ENCODE assay signal across 28 mouse cellular contexts in the genomic region with DNA sequence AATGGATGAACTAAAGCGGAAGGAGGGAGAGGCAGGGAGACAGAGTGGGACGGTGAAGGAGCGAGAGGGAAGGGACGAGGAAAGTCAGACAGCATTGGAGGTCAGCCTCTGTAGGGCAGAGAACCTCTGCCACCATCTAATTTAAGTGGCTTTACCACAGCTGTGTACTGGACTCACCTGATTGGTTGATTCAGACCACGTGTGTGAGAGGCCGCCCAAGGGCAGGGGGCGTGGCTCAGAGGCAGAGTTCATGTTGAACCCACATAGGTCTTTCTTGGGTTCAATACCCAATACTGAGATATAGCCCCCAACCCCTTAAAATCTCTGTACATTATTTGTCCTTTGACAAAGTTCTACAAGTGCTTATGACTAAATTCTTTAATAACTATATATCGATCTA. TPM values are rescaled to one million over a fixed set of nuclear protein-coding genes. Genes with fewer than 3 reads are reported as not detected.
A peak's percentile ranks its signal among the peaks of the same experiment; 100 is the strongest.
DNase-seq lines count a peak whose midpoint lies in the region; ATAC-seq and TF ChIP-seq lines count a peak whose summit lies in the region.
"Had no signal": no experiment of that assay in that cellular context is flagged by ENCODE, and none has a peak within 500 bp of the region (broad histone marks: within the 10 kb centered on the region; RNA-seq: fewer than 3 reads in every experiment).

No protein-coding gene starts in this region.

- H3K27ac ChIP-seq in layer of hippocampus, adult 2 months = peak overlapping the region; percentile 41; the same call in 1 of the 2 replicates
- peak overlapping the region; percentile 13 for H3K27ac ChIP-seq in embryonic facial prominence, embryonic 15.5 days (replicated peaks)
- H3K27ac ChIP-seq in testis, adult 2 months (ENCODE audit: control insufficient read depth, insufficient read depth, low read depth, low read length) = no peak overlapping the region; the same call in 1 of the 2 replicates
- no peak overlapping the region; the same call in 1 of the 2 replicates for H3K27ac ChIP-seq in left cerebral cortex, adult 2 months
- no peak overlapping the region for H3K27ac ChIP-seq in gastrocnemius, adult 2 months
- H3K27ac ChIP-seq: heart, adult 2 months; hindbrain, embryonic 13.5 days; liver, embryonic 14.5 days; macrophage had no signal

- no peak for DNase-seq in layer of hippocampus, adult 2 months (ENCODE audit: low spot score in 2 of 2)
- no peak for DNase-seq in layer of hippocampus, adult 8-10 months (ENCODE audit: low spot score in 2 of 2)
- peak; percentile 69 for DNase-seq in R1 (ENCODE audit: low read depth, low spot score)
- DNase-seq in left cerebral cortex, adult 2 months (ENCODE audit: extremely low spot score in 1 of 2, low spot score in 2 of 2) = no peak
- no peak for DNase-seq in gastrocnemius, adult 2 months
- DNase-seq in cerebellum, adult 18-20 months = no peak
- DNase-seq: adrenal gland, postnatal 25 days; cerebellum, adult 11-12 months; cerebellum, postnatal 10 days; gastrocnemius, postnatal 36 days; heart, adult 2 months; kidney, adult 9 months; kidney, postnatal 14 days; left cerebral cortex, postnatal 4 days; lung, adult 2 months; lung, postnatal 10 days; midbrain, embryonic 14.5 days; spleen, adult 18-20 months; thymus, postnatal 14 days had no signal

- H3K9me3 ChIP-seq in embryonic facial prominence, embryonic 15.5 days (replicated peaks) = no peaks in the 10 kb centered on the region
- H3K9me3 ChIP-seq: hindbrain, embryonic 13.5 days had no signal

- H3K4me1 ChIP-seq in embryonic facial prominence, embryonic 15.5 days = peaks cover 49% of the 10 kb centered on the region
- peaks cover 12% of the 10 kb centered on the region for H3K4me1 ChIP-seq in testis, adult 2 months (ENCODE audit: control insufficient read depth, insufficient read depth, low read length)

- peak; percentile 51; the same call in 1 of the 2 replicates for TF ChIP-seq POLR2A in testis, adult 2 months (IDR thresholded peaks at IDR 0.05; ENCODE audit: control insufficient read depth, low read depth, low read length)

- no peak for TF ChIP-seq CTCF in layer of hippocampus, adult 2 months (conservative IDR thresholded peaks at IDR 0.05)
- TF ChIP-seq CTCF in testis, adult 2 months (IDR thresholded peaks at IDR 0.05; ENCODE audit: control insufficient read depth, insufficient read depth, insufficient replicate concordance, low read depth, low read length) = no peak
- TF ChIP-seq CTCF in left cerebral cortex, adult 2 months (IDR thresholded peaks at IDR 0.05) = no peak
- no peak for TF ChIP-seq CTCF in gastrocnemius, adult 2 months (IDR thresholded peaks at IDR 0.05)

- H3K9ac ChIP-seq in embryonic facial prominence, embryonic 15.5 days = no peak overlapping the region
- H3K9ac ChIP-seq: hindbrain, embryonic 13.5 days; liver, embryonic 14.5 days had no signal

- H3K27me3 ChIP-seq in embryonic facial prominence, embryonic 15.5 days = no peaks in the 10 kb centered on the region
- no peaks in the 10 kb centered on the region for H3K27me3 ChIP-seq in testis, adult 2 months (ENCODE audit: control insufficient read depth, insufficient read depth, low read length)
- H3K27me3 ChIP-seq: CH12.LX; hindbrain, embryonic 13.5 days had no signal

- intact Hi-C loops in left cerebral cortex, adult 2 months (cut with DNase I) = no loop called here
- intact Hi-C loops in gastrocnemius, adult 2 months (cut with DNase I) = no loop called here

- H3K4me3 ChIP-seq in layer of hippocampus, adult 2 months = no peak overlapping the region
- H3K4me3 ChIP-seq in embryonic facial prominence, embryonic 15.5 days (replicated peaks) = no peak overlapping the region
- H3K4me3 ChIP-seq in testis, adult 2 months (ENCODE audit: control insufficient read depth, low read depth, low read length) = peak overlapping the region; percentile 71
- no peak overlapping the region for H3K4me3 ChIP-seq in left cerebral cortex, adult 2 months
- no peak overlapping the region for H3K4me3 ChIP-seq in gastrocnemius, adult 2 months
- H3K4me3 ChIP-seq: heart, adult 2 months; hindbrain, embryonic 13.5 days had no signal

- H3K36me3 ChIP-seq in embryonic facial prominence, embryonic 15.5 days = peaks cover 7% of the 10 kb centered on the region; the same call in 1 of the 2 replicates
- no peaks in the 10 kb centered on the region for H3K36me3 ChIP-seq in testis, adult 2 months (ENCODE audit: control insufficient read depth, insufficient read depth, low read length)
- H3K36me3 ChIP-seq: G1E; hindbrain, embryonic 13.5 days had no signal

- H3K4me2 ChIP-seq in embryonic facial prominence, embryonic 15.5 days (replicated peaks) = no peak overlapping the region
- H3K4me2 ChIP-seq: hindbrain, embryonic 13.5 days had no signal

- WGBS in embryonic facial prominence, embryonic 15.5 days = 72% methylated on average over 8 of the region's 8 CpGs

- no peak for ATAC-seq in embryonic facial prominence, embryonic 15.5 days (ENCODE audit: insufficient number of reproducible peaks, low FRiP score, low TSS enrichment, low read depth)
- ATAC-seq: forebrain, embryonic 14.5 days; intestine, embryonic 16.5 days had no signal

RNA-seq across cellular contexts. Expression of a gene that starts 8.0 kb away (rescaled TPM):
- total RNA-seq in layer of hippocampus, adult 2 months (2021) = 10 to 100 TPM; 67.4 to 69.2 TPM
- total RNA-seq in layer of hippocampus, adult 8-10 months (2022) = 10 to 100 TPM; 67.6 to 75.5 (median 72.2) TPM
- polyA plus RNA-seq in embryonic facial prominence, embryonic 15.5 days (2015; fragmentation: Nextera tagmentation; extraction: Ambion mirVana) = 40.2 TPM in 2 replicates
- polyA plus RNA-seq in testis, adult 2 months (2012; rRNA removed) = 3.6 and 3.9 TPM in 2 replicates
- total RNA-seq in left cerebral cortex, adult 2 months (2021) = 10 to 100 TPM; 92.4 to 93.4 TPM
- total RNA-seq in gastrocnemius, adult 2 months (2021) = 1 to 10 TPM; 2.9 to 4.8 TPM
- polyA plus RNA-seq: G1E, macrophage had no signal

Comparison
In these comparisons a context has a peak if more than half of its experiments do, and no peak if none do; other contexts are left out.
1. H3K27ac ChIP-seq: peak in layer of hippocampus, adult 2 months (single experiment) and embryonic facial prominence, embryonic 15.5 days (single experiment); none in testis, adult 2 months (single experiment), left cerebral cortex, adult 2 months (single experiment) and gastrocnemius, adult 2 months (single experiment).
2. RNA of a gene that starts 8.0 kb away (total RNA-seq): 92.4 to 93.4 TPM in left cerebral cortex, adult 2 months, 67.6 to 75.5 TPM in layer of hippocampus, adult 8-10 months and 67.4 to 69.2 TPM in layer of hippocampus, adult 2 months; 2.9 to 4.8 TPM in gastrocnemius, adult 2 months; every median in the first group is over 10 times any median in the second.